Mouse (Mus musculus): ENCODE data around the gene Leng8. TPM values are rescaled to one million over a fixed set of nuclear protein-coding genes. Genes with fewer than 3 reads are reported as not detected.

Gene Leng8
- polyA plus RNA-seq, 1 experiment from 2014 or later = 77.4 TPM

- no peaks in the 10 kb centered on the region for H3K27me3 ChIP-seq (replicated peaks)
- H3K4me2 ChIP-seq = peak within 1 kb of the TSS; percentile 66
- peak; percentile 35 for ATAC-seq (ENCODE audit: low FRiP score)
- H3K4me3 ChIP-seq (replicated peaks) = peak within 1 kb of the TSS; percentile 58
- H3K4me1 ChIP-seq = peaks cover 43% of the 10 kb centered on the region
- H3K9ac ChIP-seq (replicated peaks) = peak within 1 kb of the TSS; percentile 68
- H3K27ac ChIP-seq (replicated peaks) = peak within 1 kb of the TSS; percentile 88
- whole genome bisulfite sequencing = 2% methylated on average over 37 of the region's 37 CpGs
- no peaks in the 10 kb centered on the region for H3K36me3 ChIP-seq
- H3K9me3 ChIP-seq (replicated peaks) = no peaks in the 10 kb centered on the region
Measured at GRCm38 (mm10) chr7:4119344-4119902, 17.4 kb upstream of the Leng8 start, which contains the start of gene Ttyh1. TSS of gene Ttyh1 (plus strand) at chr7:4119408.

- Histone ChIP-seq H3K4me3 (replicated peaks) (peak overlapping the region; percentile 58), H3K27ac (replicated peaks) (peak overlapping the region; percentile 88), H3K9me3 (replicated peaks) (no peaks in the 10 kb centered on the region), H3K27me3 (replicated peaks) (no peaks in the 10 kb centered on the region), H3K4me1 (peaks cover 51% of the 10 kb centered on the region), H3K4me2 (peak overlapping the region; percentile 66), H3K36me3 (no peaks in the 10 kb centered on the region), H3K9ac (replicated peaks) (peak overlapping the region; percentile 68)
- 6% methylated on average over 19 of the region's 19 CpGs for WGBS
- no peak for ATAC-seq (ENCODE audit: low FRiP score)
Measured at GRCm38 (mm10) chr7:4119976-4120921, 16.6 kb upstream of the Leng8 start.

- H3K4me2 ChIP-seq = peak overlapping the region; percentile 66
- H3K9me3 ChIP-seq (replicated peaks) = no peaks in the 10 kb centered on the region
- no peaks in the 10 kb centered on the region for H3K36me3 ChIP-seq
- no peak for ATAC-seq (ENCODE audit: low FRiP score)
- 0 out of 2 replicates have a peak overlapping the region, but pooled peaks have one; percentile 26 for H3K9ac ChIP-seq (replicated peaks)
- H3K27me3 ChIP-seq (replicated peaks) = no peaks in the 10 kb centered on the region
- peaks cover 55% of the 10 kb centered on the region for H3K4me1 ChIP-seq
- WGBS = 40% methylated on average over 11 of the region's 11 CpGs
- H3K4me3 ChIP-seq (replicated peaks) = peak overlapping the region; percentile 10; the same call in 1 of the 2 replicates
- peak overlapping the region; percentile 88 for H3K27ac ChIP-seq (replicated peaks)
Measured at GRCm38 (mm10) chr7:4122076-4122768, 14.6 kb upstream of the Leng8 start.

GRCm38 (mm10) chr7:4122783-4123182 lies 14.1 kb upstream of the Leng8 start:
- Histone ChIP-seq H3K36me3 (no peaks in the 10 kb centered on the region), H3K4me3 (replicated peaks) (peak overlapping the region; percentile 10; the same call in 1 of the 2 replicates), H3K27me3 (replicated peaks) (no peaks in the 10 kb centered on the region), H3K4me1 (peaks cover 55% of the 10 kb centered on the region), H3K9ac (replicated peaks) (no peak overlapping the region), H3K9me3 (replicated peaks) (no peaks in the 10 kb centered on the region), H3K27ac (replicated peaks) (peak overlapping the region; percentile 88), H3K4me2 (peak overlapping the region; percentile 66)
- WGBS = 70% methylated on average over 10 of the region's 10 CpGs
- no peak for ATAC-seq (ENCODE audit: low FRiP score)

- H3K36me3 ChIP-seq = 0 out of 2 replicates have a peak, but pooled peaks cover 4% of the 10 kb centered on the region
- peak overlapping the region; percentile 66 for H3K4me2 ChIP-seq
- peak overlapping the region; percentile 35 for H3K4me3 ChIP-seq (replicated peaks)
- peak overlapping the region; percentile 88 for H3K27ac ChIP-seq (replicated peaks)
- no peaks in the 10 kb centered on the region for H3K27me3 ChIP-seq (replicated peaks)
- no peaks in the 10 kb centered on the region for H3K9me3 ChIP-seq (replicated peaks)
- H3K9ac ChIP-seq (replicated peaks) = peak overlapping the region; percentile 31
- H3K4me1 ChIP-seq = peaks cover 55% of the 10 kb centered on the region
- WGBS = 18% methylated on average over 1 of the region's 1 CpGs
- ATAC-seq (ENCODE audit: low FRiP score) = peak; percentile 70
Measured at GRCm38 (mm10) chr7:4123732-4124131, 13.1 kb upstream of the Leng8 start.

GRCm38 (mm10) chr7:4124315-4124759 lies 12.5 kb upstream of the Leng8 start:
- H3K4me3 ChIP-seq (replicated peaks) = peak overlapping the region; percentile 35
- peak overlapping the region; percentile 88 for H3K27ac ChIP-seq (replicated peaks)
- H3K4me2 ChIP-seq = peak overlapping the region; percentile 66
- WGBS = 1% methylated on average over 10 of the region's 10 CpGs
- no peaks in the 10 kb centered on the region for H3K9me3 ChIP-seq (replicated peaks)
- peaks cover 9% of the 10 kb centered on the region; the same call in 1 of the 2 replicates for H3K36me3 ChIP-seq
- peaks cover 51% of the 10 kb centered on the region for H3K4me1 ChIP-seq
- peak overlapping the region; percentile 31 for H3K9ac ChIP-seq (replicated peaks)
- H3K27me3 ChIP-seq (replicated peaks) = no peaks in the 10 kb centered on the region
- ATAC-seq (ENCODE audit: low FRiP score) = peak; percentile 88

GRCm38 (mm10) chr7:4124856-4125255 lies 12.0 kb upstream of the Leng8 start:
- peaks cover 55% of the 10 kb centered on the region for H3K4me1 ChIP-seq
- WGBS = 12% methylated on average over 5 of the region's 5 CpGs

GRCm38 (mm10) chr7:4125306-4125705 lies 11.5 kb upstream of the Leng8 start:
- 29% methylated on average over 9 of the region's 9 CpGs for WGBS
- Histone ChIP-seq H3K9me3 (replicated peaks) (no peaks in the 10 kb centered on the region), H3K27me3 (replicated peaks) (no peaks in the 10 kb centered on the region), H3K4me3 (replicated peaks) (no peak overlapping the region), H3K9ac (replicated peaks) (peak overlapping the region; percentile 31; the same call in 1 of the 2 replicates), H3K4me1 (peaks cover 53% of the 10 kb centered on the region), H3K27ac (replicated peaks) (peak overlapping the region; percentile 88), H3K4me2 (peak overlapping the region; percentile 66; the same call in 1 of the 2 replicates), H3K36me3 (peaks cover 14% of the 10 kb centered on the region; the same call in 1 of the 2 replicates)
- ATAC-seq (ENCODE audit: low FRiP score) = no peak

More at GRCm38 (mm10) chr7:4124856-4125255, 12.0 kb upstream of the Leng8 start:
- Histone ChIP-seq H3K36me3 (peaks cover 13% of the 10 kb centered on the region; the same call in 1 of the 2 replicates), H3K27ac (replicated peaks) (peak overlapping the region; percentile 88), H3K27me3 (replicated peaks) (no peaks in the 10 kb centered on the region), H3K4me3 (replicated peaks) (peak overlapping the region; percentile 35), H3K9ac (replicated peaks) (peak overlapping the region; percentile 31; the same call in 1 of the 2 replicates), H3K9me3 (replicated peaks) (no peaks in the 10 kb centered on the region), H3K4me2 (peak overlapping the region; percentile 66)
- peak; percentile 4; the same call in 1 of the 2 replicates for ATAC-seq (ENCODE audit: low FRiP score)

GRCm38 (mm10) chr7:4126992-4127785 lies 9.7 kb upstream of the Leng8 start:
- H3K4me2 ChIP-seq = no peak overlapping the region
- WGBS = 86% methylated on average over 11 of the region's 11 CpGs
- peaks cover 49% of the 10 kb centered on the region for H3K4me1 ChIP-seq
- no peak overlapping the region for H3K4me3 ChIP-seq (replicated peaks)
- no peak overlapping the region for H3K9ac ChIP-seq (replicated peaks)
- H3K9me3 ChIP-seq (replicated peaks) = no peaks in the 10 kb centered on the region
- no peaks in the 10 kb centered on the region for H3K27me3 ChIP-seq (replicated peaks)
- H3K36me3 ChIP-seq = peaks cover 14% of the 10 kb centered on the region; the same call in 1 of the 2 replicates
- no peak overlapping the region for H3K27ac ChIP-seq (replicated peaks)
- ATAC-seq (ENCODE audit: low FRiP score) = no peak

- H3K9me3 ChIP-seq (replicated peaks) = no peaks in the 10 kb centered on the region
- peak overlapping the region; percentile 30 for H3K27ac ChIP-seq (replicated peaks)
- H3K27me3 ChIP-seq (replicated peaks) = no peaks in the 10 kb centered on the region
- H3K4me2 ChIP-seq = no peak overlapping the region
- no peak for ATAC-seq (ENCODE audit: low FRiP score)
- 91% methylated on average over 4 of the region's 4 CpGs for WGBS
- peaks cover 14% of the 10 kb centered on the region; the same call in 1 of the 2 replicates for H3K36me3 ChIP-seq
- H3K4me3 ChIP-seq (replicated peaks) = no peak overlapping the region
- H3K4me1 ChIP-seq = peaks cover 48% of the 10 kb centered on the region
- H3K9ac ChIP-seq (replicated peaks) = no peak overlapping the region
Measured at GRCm38 (mm10) chr7:4127894-4128293, 8.9 kb upstream of the Leng8 start.

Data from neural tube, embryonic 15.5 days (tissue).